Mouse (Mus musculus) lung, embryonic 14.5 days (tissue): ENCODE measurements around the gene Cblc. TPM values are rescaled to one million over a fixed set of nuclear protein-coding genes. Genes with fewer than 3 reads are reported as not detected.

Source experiments
- ATAC-seq: fragments of 200-750 bp; cut with Nextera tagmentation; 2 replicates; pipeline ENCODE4 v1.8.0; 2017; ENCODE audit warnings: mild to moderate bottlenecking, moderate TSS enrichment, moderate library complexity; ENCODE audit not compliant: insufficient read depth
- DNase-seq: peaks from one replicate; pipeline ENCODE4 v3.0.0-alpha.2; 2015
- H3K27ac ChIP-seq: fragments of 300-500 bp; sonication (generic); 2 replicates; pipeline ENCODE4 v1.5.1; 2014; ENCODE audit warnings: low read depth, mild to moderate bottlenecking, moderate library complexity
- H3K27me3 ChIP-seq: fragments of 300-500 bp; sonication (generic); 2 replicates; pipeline ENCODE4 v1.6.1; 2014; ENCODE audit warnings: low read length, control low read depth; ENCODE audit not compliant: insufficient read depth
- H3K36me3 ChIP-seq: fragments of 300-500 bp; sonication (generic); 2 replicates; pipeline ENCODE4 v1.6.1; 2014; ENCODE audit warnings: control low read depth; ENCODE audit not compliant: insufficient read depth
- H3K4me1 ChIP-seq: fragments of 300-500 bp; sonication (generic); 2 replicates; pipeline ENCODE4 v1.6.1; 2014; ENCODE audit warnings: antibody characterized with exemption, control low read depth; ENCODE audit not compliant: insufficient read depth
- H3K4me2 ChIP-seq: fragments of 300-500 bp; sonication (generic); 2 replicates; pipeline ENCODE4 v1.6.1; 2014; ENCODE audit warnings: mild to moderate bottlenecking
- H3K4me3 ChIP-seq: fragments of 300-500 bp; sonication (generic); 2 replicates; pipeline ENCODE4 v1.5.1; 2014; ENCODE audit warnings: low read depth, low read length
- H3K9ac ChIP-seq: fragments of 300-500 bp; sonication (generic); 2 replicates; pipeline ENCODE4 v1.6.1; 2014
- H3K9me3 ChIP-seq: fragments of 300-500 bp; sonication (generic); 2 replicates; pipeline ENCODE4 v1.6.1; 2016; ENCODE audit warnings: low read depth, low read length, control low read depth
- CTCF ChIP-seq: IDR thresholded peaks from 2 replicates; pipeline ENCODE4 v1.5.1; 2016; ENCODE audit warnings: antibody characterized with exemption, low read depth
- WGBS: fragments of 180-500 bp; shearing (Covaris S2); extraction: QIAGEN DNeasy Blood & Tissue Kit; methylation state at CpG from one replicate; pipeline ENCODE4 v1.1.7; 2014; 5-methylcytosine and 5-hydroxymethylcytosine counted together
- polyA plus RNA-seq: library from polyadenylated mRNA; unstranded; fragments of >200 nt; fragmentation: Nextera tagmentation; extraction: Ambion mirVana; gene quantifications from 2 replicates; pipeline ENCODE4 v1.2.1, GENCODE M21; 2014

Cblc gene
- polyA plus RNA-seq, 1 experiment from 2014 or later, result 6.8 TPM

DNA sequence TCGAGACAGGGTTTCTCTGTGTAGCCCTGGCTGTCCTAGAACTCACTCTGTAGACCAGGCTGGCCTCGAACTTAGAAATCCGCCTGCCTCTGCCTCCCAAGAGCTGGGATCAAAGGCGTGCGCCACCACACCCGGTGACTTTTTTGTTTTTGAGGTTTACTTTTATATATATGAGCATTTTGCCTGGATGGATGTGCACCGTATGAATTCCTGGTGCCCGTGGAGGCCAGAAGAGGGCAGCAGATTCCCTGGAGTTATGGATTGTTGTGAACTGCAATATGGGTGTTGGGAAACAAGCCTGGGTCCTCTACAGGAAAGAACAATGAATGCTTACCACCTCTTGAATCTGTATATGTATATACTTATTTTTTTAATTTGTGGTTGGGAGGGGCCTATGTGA lies 44.0 kb downstream of the Cblc start:
- ATAC-seq, result no peak
- H3K9me3 ChIP-seq, result no peaks in the 10 kb centered on the region
- no peak overlapping the region for H3K9ac ChIP-seq

GRCm38 (mm10) chr7:19751070-19751383 lies 45.6 kb downstream of the Cblc start:
- peaks cover 5% of the 10 kb centered on the region; the same call in 1 of the 2 replicates for H3K36me3 ChIP-seq
- H3K4me3 ChIP-seq, result no peak overlapping the region
- no peaks in the 10 kb centered on the region for H3K27me3 ChIP-seq
- H3K4me1 ChIP-seq, result peaks cover 23% of the 10 kb centered on the region
- no peak overlapping the region for H3K9ac ChIP-seq
- WGBS, result 44% methylated on average over 4 of the region's 4 CpGs
- H3K9me3 ChIP-seq, result no peaks in the 10 kb centered on the region
- TF ChIP-seq CTCF, result no peak
- ATAC-seq, result no peak
- H3K27ac ChIP-seq, result peak overlapping the region; percentile 85; the same call in 1 of the 2 replicates
- no peak overlapping the region for H3K4me2 ChIP-seq
- DNase-seq, result no peak

More for the DNA sequence above, 44.0 kb downstream of the Cblc start:
- WGBS, result 71% methylated on average over 8 of the region's 8 CpGs
- Histone ChIP-seq H3K27ac (no peak overlapping the region), H3K4me2 (no peak overlapping the region), H3K4me1 (peaks cover 11% of the 10 kb centered on the region; the same call in 1 of the 2 replicates), H3K27me3 (no peaks in the 10 kb centered on the region), H3K4me3 (no peak overlapping the region), H3K36me3 (peaks cover 11% of the 10 kb centered on the region; the same call in 1 of the 2 replicates)
- TF ChIP-seq CTCF, result peak; percentile 52
- peak; percentile 43 for DNase-seq

- H3K27me3 ChIP-seq, result no peaks in the 10 kb centered on the region
- TF ChIP-seq CTCF, result peak; percentile 87
- H3K36me3 ChIP-seq, result peaks cover 5% of the 10 kb centered on the region; the same call in 1 of the 2 replicates
- peaks cover 21% of the 10 kb centered on the region for H3K4me1 ChIP-seq
- WGBS, result 14% methylated on average over 19 of the region's 19 CpGs
- H3K27ac ChIP-seq, result peak within 1 kb of the TSS; percentile 96
- H3K9me3 ChIP-seq, result no peaks in the 10 kb centered on the region
- H3K4me2 ChIP-seq, result peak within 1 kb of the TSS; percentile 89
- ATAC-seq (peak; percentile 67), DNase-seq (peak; percentile 94)
- peak within 1 kb of the TSS; percentile 92 for H3K9ac ChIP-seq
- H3K4me3 ChIP-seq, result peak within 1 kb of the TSS; percentile 91
Observed at GRCm38 (mm10) chr7:19750217-19751069, 46.2 kb downstream of the Cblc start, which contains the start of gene Nectin2. Gene Nectin2, minus strand, starts transcription at chr7:19750483.

GRCm38 (mm10) chr7:19749389-19750216 lies 47.0 kb downstream of the Cblc start:
- peak; percentile 99 for DNase-seq
- Histone ChIP-seq H3K27me3 (no peaks in the 10 kb centered on the region), H3K9me3 (no peaks in the 10 kb centered on the region), H3K4me3 (peak overlapping the region; percentile 91), H3K36me3 (no peaks in the 10 kb centered on the region), H3K4me2 (peak overlapping the region; percentile 89), H3K9ac (peak overlapping the region; percentile 92), H3K27ac (peak overlapping the region; percentile 96), H3K4me1 (peaks cover 18% of the 10 kb centered on the region)
- ATAC-seq, result peak; percentile 93
- under 1% methylated on average over 46 of the region's 46 CpGs for WGBS
- peak; percentile 89 for TF ChIP-seq CTCF

DNA sequence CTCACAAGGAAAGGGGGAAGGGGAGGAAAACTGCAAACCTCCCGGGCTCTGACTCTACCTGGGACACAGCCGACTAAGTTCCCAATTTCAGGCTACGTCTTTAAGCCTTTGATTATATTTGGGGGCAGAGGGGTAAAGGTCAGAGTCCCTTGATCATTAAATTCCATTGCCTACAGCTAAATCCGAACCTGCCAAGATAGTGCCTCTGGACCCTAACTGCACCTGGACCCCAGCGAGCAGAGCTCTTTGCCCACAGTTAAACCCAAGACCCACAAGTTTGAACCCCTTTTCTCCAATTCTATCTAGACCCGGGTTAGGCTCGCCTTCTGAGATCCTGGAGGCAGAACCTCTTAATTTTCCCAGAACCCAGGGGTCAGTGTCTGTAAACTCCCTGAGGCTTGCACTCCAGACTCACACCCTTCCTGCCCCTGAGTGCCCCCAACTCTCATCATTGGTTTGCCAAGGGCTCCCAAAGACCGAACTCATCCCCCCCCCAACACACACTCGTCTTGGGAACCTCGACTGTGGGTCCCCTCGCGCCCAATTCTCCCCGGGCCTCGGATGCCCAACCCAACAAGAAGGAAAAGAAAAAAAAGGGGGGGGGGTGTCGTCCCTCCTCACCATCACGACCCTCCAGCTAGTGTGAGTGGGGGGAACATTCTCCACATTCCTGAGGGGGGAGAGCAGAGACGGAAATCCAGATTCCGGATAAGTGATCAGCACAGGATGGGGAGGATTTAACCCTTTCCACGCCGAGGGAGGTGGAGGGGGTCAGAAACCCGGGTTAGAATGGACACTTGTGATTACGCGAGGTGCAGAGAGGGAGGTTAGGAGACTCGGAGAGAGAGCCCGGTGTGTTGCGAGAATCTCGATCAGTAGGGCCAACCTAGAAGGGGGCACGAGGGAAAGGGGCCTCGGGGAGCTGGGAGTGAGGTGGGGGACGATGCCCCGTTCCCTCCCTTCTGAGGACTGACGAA lies 48.1 kb downstream of the Cblc start:
- no peaks in the 10 kb centered on the region for H3K27me3 ChIP-seq
- WGBS, result under 1% methylated on average over 32 of the region's 32 CpGs
- H3K9me3 ChIP-seq, result no peaks in the 10 kb centered on the region
- H3K4me1 ChIP-seq, result peaks cover 18% of the 10 kb centered on the region
- ATAC-seq (peak; percentile 1; the same call in 1 of the 2 replicates), DNase-seq (peak; percentile 82)
- TF ChIP-seq CTCF, result no peak
- H3K36me3 ChIP-seq, result peaks cover 8% of the 10 kb centered on the region
- H3K27ac ChIP-seq, result peak overlapping the region; percentile 96
- H3K4me3 ChIP-seq, result peak overlapping the region; percentile 91
- H3K4me2 ChIP-seq, result peak overlapping the region; percentile 89
- peak overlapping the region; percentile 92 for H3K9ac ChIP-seq
